Mouse (Mus musculus): ENCODE data around the gene Agk. TPM values are rescaled to one million over a fixed set of nuclear protein-coding genes. Genes with fewer than 3 reads are reported as not detected.
A peak's percentile ranks its signal among the peaks of the same experiment; 100 is the strongest.

Gene Agk
- total RNA-seq, 2 experiments from 2014 or later, result 43.1 to 43.9 TPM

GRCm38 (mm10) chr6:40350856-40351255, 25.9 kb downstream of the Agk start:
- H3K4me3 ChIP-seq, result no peak overlapping the region
- intact Hi-C loops (cut with DNase I), result no loop called here
- no peak for TF ChIP-seq CTCF (IDR thresholded peaks at IDR 0.05)
- DNase-seq (ENCODE audit: extremely low spot score in 1 of 2, low spot score in 2 of 2), result no peak
- H3K27ac ChIP-seq, result no peak overlapping the region

GRCm38 (mm10) chr6:40353360-40353759, 28.4 kb downstream of the Agk start:
- no peak overlapping the region for H3K27ac ChIP-seq
- no peak overlapping the region for H3K4me3 ChIP-seq
- no peak for DNase-seq (ENCODE audit: extremely low spot score in 1 of 2, low spot score in 2 of 2)
- TF ChIP-seq CTCF (IDR thresholded peaks at IDR 0.05), result peak; percentile 23
- intact Hi-C loops (cut with DNase I), result no loop called here

- no peak overlapping the region for H3K4me3 ChIP-seq
- DNase-seq (ENCODE audit: extremely low spot score in 1 of 2, low spot score in 2 of 2), result no peak
- intact Hi-C loops (cut with DNase I), result no loop called here
- no peak for TF ChIP-seq CTCF (IDR thresholded peaks at IDR 0.05)
- H3K27ac ChIP-seq, result no peak overlapping the region
Observed at GRCm38 (mm10) chr6:40371031-40371430, 46.1 kb downstream of the Agk start.

GRCm38 (mm10) chr6:40380181-40380580, 55.2 kb downstream of the Agk start:
- DNase-seq (ENCODE audit: extremely low spot score in 1 of 2, low spot score in 2 of 2), result no peak
- no peak for TF ChIP-seq CTCF (IDR thresholded peaks at IDR 0.05)
- no peak overlapping the region for H3K27ac ChIP-seq
- no peak overlapping the region for H3K4me3 ChIP-seq
- intact Hi-C loops (cut with DNase I), result no loop called here

- TF ChIP-seq CTCF (IDR thresholded peaks at IDR 0.05), result no peak
- Histone ChIP-seq H3K27ac (no peak overlapping the region), H3K4me3 (no peak overlapping the region)
- intact Hi-C loops (cut with DNase I), result no loop called here
- no peak for DNase-seq (ENCODE audit: extremely low spot score in 1 of 2, low spot score in 2 of 2)
Observed at GRCm38 (mm10) chr6:40381908-40382307, 56.9 kb downstream of the Agk start.

GRCm38 (mm10) chr6:40385682-40386081, 60.7 kb downstream of the Agk start:
- no peak for DNase-seq (ENCODE audit: extremely low spot score in 1 of 2, low spot score in 2 of 2)
- intact Hi-C loops (cut with DNase I), result no loop called here
- no peak for TF ChIP-seq CTCF (IDR thresholded peaks at IDR 0.05)
- Histone ChIP-seq H3K4me3 (no peak overlapping the region), H3K27ac (no peak overlapping the region)

GRCm38 (mm10) chr6:40388660-40389059, 63.7 kb downstream of the Agk start:
- intact Hi-C loops (cut with DNase I), result no loop called here
- DNase-seq (ENCODE audit: extremely low spot score in 1 of 2, low spot score in 2 of 2), result no peak

GRCm38 (mm10) chr6:40390975-40391374, 66.0 kb downstream of the Agk start:
- Histone ChIP-seq H3K4me3 (no peak overlapping the region), H3K27ac (no peak overlapping the region)
- no peak for DNase-seq (ENCODE audit: extremely low spot score in 1 of 2, low spot score in 2 of 2)
- intact Hi-C loops (cut with DNase I), result loop anchor here (5.0 kb wide), 1 partner anchor 154 kb away; no protein-coding TSS in a partner anchor
- TF ChIP-seq CTCF (IDR thresholded peaks at IDR 0.05), result peak; percentile 35

More at GRCm38 (mm10) chr6:40388660-40389059, 63.7 kb downstream of the Agk start:
- H3K27ac ChIP-seq, result no peak overlapping the region
- no peak for TF ChIP-seq CTCF (IDR thresholded peaks at IDR 0.05)
- no peak overlapping the region for H3K4me3 ChIP-seq

- intact Hi-C loops (cut with DNase I), result loop anchor here (2.0 to 5.0 kb wide), 2 partner anchors 156 to 522 kb away; no protein-coding TSS in a partner anchor
- DNase-seq (ENCODE audit: extremely low spot score in 1 of 2, low spot score in 2 of 2), result peak; percentile 84 to 88
- Histone ChIP-seq H3K4me3 (no peak overlapping the region), H3K27ac (no peak overlapping the region; the same call in 1 of the 2 replicates)
- TF ChIP-seq CTCF (IDR thresholded peaks at IDR 0.05), result peak; percentile 88
Observed at GRCm38 (mm10) chr6:40393213-40393612, 68.2 kb downstream of the Agk start.

GRCm38 (mm10) chr6:40402031-40402430, 77.1 kb downstream of the Agk start:
- no peak overlapping the region for H3K27ac ChIP-seq
- intact Hi-C loops (cut with DNase I), result no loop called here

GRCm38 (mm10) chr6:40403640-40404285, 78.8 kb downstream of the Agk start:
- intact Hi-C loops (cut with DNase I), result no loop called here
- Histone ChIP-seq H3K27ac (0 out of 2 replicates have a peak overlapping the region, but pooled peaks have one; percentile 19), H3K4me3 (no peak overlapping the region)
- peak in 1 of 2 experiments; percentile 35 for DNase-seq (ENCODE audit: extremely low spot score in 1 of 2, low spot score in 2 of 2)
- no peak for TF ChIP-seq CTCF (IDR thresholded peaks at IDR 0.05)

More at GRCm38 (mm10) chr6:40402031-40402430, 77.1 kb downstream of the Agk start:
- no peak for TF ChIP-seq CTCF (IDR thresholded peaks at IDR 0.05)
- H3K4me3 ChIP-seq, result no peak overlapping the region
- no peak for DNase-seq (ENCODE audit: extremely low spot score in 1 of 2, low spot score in 2 of 2)

GRCm38 (mm10) chr6:40411085-40411484, 86.1 kb downstream of the Agk start:
- DNase-seq (ENCODE audit: extremely low spot score in 1 of 2, low spot score in 2 of 2), result no peak
- no peak overlapping the region for H3K4me3 ChIP-seq
- intact Hi-C loops (cut with DNase I), result no loop called here
- TF ChIP-seq CTCF (IDR thresholded peaks at IDR 0.05), result no peak
- H3K27ac ChIP-seq, result no peak overlapping the region

- intact Hi-C loops (cut with DNase I), result no loop called here
- no peak overlapping the region for H3K27ac ChIP-seq
- DNase-seq (ENCODE audit: extremely low spot score in 1 of 2, low spot score in 2 of 2), result no peak
Observed at GRCm38 (mm10) chr6:40413046-40413445, 88.1 kb downstream of the Agk start.

More at GRCm38 (mm10) chr6:40413046-40413445, 88.1 kb downstream of the Agk start:
- TF ChIP-seq CTCF (IDR thresholded peaks at IDR 0.05), result no peak
- no peak overlapping the region for H3K4me3 ChIP-seq

Measured in left cerebral cortex, adult 2 months (tissue).